Mouse (Mus musculus): ENCODE results near the gene 3110082I17Rik.

DNA sequence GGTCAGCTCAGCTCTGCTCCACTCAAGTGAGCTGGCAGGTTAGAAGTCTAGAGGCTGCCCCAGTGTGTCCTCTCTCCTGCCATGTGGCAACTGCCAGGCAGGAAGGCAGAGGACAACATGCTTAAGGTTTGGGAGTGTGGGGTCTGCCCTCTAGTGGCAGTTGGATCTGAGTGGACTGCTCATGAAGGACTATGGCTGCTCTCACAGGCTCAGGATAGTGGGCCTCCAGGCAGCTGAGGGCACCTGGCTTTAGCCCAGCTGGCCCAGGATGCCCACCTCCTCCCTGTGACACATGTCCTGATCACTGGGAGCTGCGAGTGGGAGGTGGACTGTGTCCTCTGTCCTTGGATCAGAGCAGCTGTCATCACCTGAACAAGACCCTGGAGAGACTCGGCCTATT lies 101.7 kb downstream of the 3110082I17Rik start:
- TF ChIP-seq CTCF (IDR thresholded peaks at IDR 0.05; ENCODE audit: low read depth, low read length): no peak
- no peak for TF ChIP-seq TAL1 (conservative IDR thresholded peaks at IDR 0.05; ENCODE audit: low read depth, low read length)
- no peak for TF ChIP-seq GATA1 (IDR thresholded peaks at IDR 0.05; ENCODE audit: borderline replicate concordance, low read length)
